Mouse (Mus musculus) embryo, embryonic 10 days (tissue): ENCODE data around the gene Lrp6.

Experiments used
- DNase-seq: peaks from one replicate; pipeline ENCODE4 v3.0.0-alpha.2; 2015; ENCODE audit warnings: low spot score

The Lrp6 gene

DNA sequence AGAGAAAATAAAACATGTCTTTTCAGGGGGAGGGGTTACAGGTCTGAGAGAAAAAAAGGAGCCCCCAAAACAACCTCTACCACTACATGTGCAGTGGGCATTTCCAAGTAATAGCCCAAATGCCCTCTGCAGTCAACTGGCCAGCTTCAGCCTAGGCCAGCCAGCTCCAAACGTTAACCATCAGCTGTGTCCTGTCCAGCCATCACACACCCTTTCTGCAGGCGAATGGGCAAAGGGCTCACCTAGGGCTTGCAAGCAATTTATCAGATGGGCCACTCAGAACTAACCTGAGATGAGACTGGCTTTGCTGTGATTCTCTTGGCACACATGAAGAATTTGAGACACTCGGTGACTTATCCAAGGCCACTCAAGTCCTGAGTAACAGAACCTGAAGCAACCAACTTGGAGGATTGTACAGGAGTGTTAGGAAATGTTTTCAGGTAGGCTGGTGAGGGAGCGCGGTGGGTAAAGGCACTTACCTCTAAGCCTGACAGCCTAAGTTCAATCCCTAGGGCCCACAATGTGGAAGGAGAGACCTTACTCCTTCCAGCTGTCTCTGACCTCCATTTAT, 1.3 kb upstream of the Lrp6 start:
- no peak for DNase-seq

DNA sequence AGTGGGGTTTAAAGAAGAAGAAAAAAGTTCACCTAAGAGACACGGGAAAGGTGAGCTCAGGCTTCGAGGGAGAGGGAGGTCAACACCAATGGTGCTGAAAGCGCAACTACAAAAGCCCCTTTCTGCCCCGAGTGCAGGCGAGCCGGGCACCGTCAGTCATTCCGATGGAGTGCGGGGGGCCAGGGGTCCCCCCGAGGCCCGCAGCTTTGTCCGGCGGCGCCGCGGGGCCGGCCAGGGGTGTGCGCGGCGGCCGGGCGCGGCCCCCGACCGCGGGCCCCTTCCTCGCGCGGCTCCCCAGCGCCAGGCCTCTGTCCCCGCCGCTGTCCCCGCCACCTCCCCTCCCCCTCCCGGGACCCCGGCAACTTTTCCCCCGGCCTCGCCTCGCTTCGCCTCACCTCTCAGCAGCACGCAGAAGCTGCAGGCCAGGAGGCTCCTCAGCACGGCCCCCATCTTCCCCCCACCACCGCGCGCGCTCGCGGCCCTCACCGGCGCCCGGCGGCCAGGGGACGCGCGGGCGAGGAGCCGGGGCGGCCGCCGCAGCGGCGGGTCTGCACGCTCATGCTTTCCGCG, 432 bp downstream of the Lrp6 start:
- DNase-seq = peak; percentile 41

- peak; percentile 31 for DNase-seq
Measured at GRCm38 (mm10) chr6:134565606-134566247, 1.0 kb downstream of the Lrp6 start.

DNA sequence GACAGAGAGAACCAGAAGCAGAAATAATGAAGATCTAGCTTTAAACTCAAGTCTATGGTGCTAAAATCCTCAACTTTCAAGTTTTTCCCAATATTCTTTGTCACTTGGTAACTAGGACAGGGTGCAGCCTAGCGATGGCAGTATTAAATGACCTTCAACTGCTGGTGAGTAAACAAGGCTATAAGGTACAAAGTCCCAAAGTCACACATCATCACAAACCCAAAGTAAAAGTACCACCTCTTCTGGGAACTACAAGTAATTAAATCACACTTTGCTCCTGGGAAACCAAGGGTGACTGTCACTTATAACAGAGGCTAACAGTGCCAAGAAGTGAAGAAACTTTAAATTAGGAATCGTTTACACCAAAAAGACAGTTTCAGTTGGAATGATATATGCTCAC, 2.2 kb downstream of the Lrp6 start:
- no peak for DNase-seq

GRCm38 (mm10) chr6:134559635-134560034, 7.1 kb downstream of the Lrp6 start:
- no peak for DNase-seq

- no peak for DNase-seq
Measured at GRCm38 (mm10) chr6:134558546-134559129, 8.1 kb downstream of the Lrp6 start.

GRCm38 (mm10) chr6:134557043-134557442, 9.7 kb downstream of the Lrp6 start:
- DNase-seq = no peak

DNA sequence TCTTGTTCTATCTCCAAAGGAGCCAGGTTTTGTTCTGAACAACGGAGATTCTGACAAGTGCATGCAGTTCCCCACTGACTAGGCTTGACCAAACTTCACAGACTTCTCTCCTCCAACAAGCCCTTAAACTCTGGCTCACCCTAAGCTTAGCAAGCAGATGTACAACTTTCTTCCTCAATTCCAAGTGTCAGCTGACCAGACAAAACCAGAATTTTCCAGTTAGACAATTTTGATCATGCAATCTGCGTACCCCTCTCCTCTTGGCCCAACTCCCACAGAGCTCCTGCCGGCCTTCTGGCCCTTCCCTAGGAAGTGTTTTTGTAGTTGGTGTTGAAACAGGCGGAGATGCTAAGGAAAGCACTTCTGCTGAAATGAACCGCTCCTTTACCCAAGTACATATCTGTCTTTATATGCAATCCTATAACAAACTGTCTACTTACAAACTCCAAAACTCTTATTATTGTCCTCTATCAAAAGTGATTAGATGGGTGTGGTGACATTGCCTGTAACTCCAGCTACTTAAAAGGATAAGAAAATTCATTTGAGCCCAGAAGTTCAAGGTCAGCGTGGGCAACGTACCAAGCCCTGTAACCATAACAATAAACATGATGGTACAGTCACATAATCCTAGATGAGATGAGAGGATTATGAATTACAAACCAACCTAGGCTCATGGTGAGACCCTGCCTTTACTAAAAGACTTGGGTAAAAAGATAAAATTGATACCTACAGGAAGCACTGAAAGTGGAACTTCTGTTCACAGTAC, 10.4 kb downstream of the Lrp6 start:
- DNase-seq = no peak

GRCm38 (mm10) chr6:134555178-134555577, 11.6 kb downstream of the Lrp6 start:
- DNase-seq = no peak

- no peak for DNase-seq
Measured at GRCm38 (mm10) chr6:134554230-134554629, 12.5 kb downstream of the Lrp6 start.

GRCm38 (mm10) chr6:134551007-134551406, 15.8 kb downstream of the Lrp6 start:
- no peak for DNase-seq

DNA sequence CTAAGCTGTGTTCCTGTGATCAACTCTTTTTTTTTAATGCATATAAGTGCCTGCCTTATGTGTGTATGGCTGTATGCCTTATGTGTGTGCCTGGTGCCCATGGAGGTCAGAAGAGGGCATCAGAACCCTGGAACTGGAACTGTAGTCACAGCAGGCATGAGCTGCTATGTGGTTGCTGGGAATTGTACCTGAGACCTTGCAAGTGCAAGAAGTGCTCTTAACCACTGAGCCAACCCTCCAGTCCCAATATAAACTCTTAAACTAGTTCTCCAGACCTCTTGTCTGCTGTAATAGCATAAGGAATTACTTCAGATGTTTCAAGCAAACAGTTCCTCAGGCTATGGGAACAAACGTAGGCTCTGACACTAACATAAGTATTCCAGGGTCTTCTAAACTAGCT, 16.4 kb downstream of the Lrp6 start:
- no peak for DNase-seq

GRCm38 (mm10) chr6:134544843-134545242, 21.9 kb downstream of the Lrp6 start:
- no peak for DNase-seq

DNA sequence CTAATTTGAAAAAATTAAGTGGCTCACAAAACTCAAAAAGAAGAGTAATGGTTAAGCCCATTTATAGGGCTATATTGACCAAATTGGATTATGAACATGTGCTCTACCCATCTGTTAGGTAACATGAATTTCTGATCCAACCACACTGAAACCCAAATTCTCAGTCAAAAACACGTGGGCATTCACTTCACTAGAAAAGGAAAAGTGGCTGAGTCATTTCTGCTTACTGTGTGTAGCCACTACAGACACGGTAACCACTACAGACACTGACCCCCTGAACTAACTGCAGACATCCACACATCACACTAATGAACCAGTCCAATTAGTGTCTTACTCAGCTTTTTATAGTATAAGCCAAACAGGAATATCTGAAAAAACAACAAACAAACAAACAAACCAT, 22.7 kb downstream of the Lrp6 start:
- no peak for DNase-seq

DNA sequence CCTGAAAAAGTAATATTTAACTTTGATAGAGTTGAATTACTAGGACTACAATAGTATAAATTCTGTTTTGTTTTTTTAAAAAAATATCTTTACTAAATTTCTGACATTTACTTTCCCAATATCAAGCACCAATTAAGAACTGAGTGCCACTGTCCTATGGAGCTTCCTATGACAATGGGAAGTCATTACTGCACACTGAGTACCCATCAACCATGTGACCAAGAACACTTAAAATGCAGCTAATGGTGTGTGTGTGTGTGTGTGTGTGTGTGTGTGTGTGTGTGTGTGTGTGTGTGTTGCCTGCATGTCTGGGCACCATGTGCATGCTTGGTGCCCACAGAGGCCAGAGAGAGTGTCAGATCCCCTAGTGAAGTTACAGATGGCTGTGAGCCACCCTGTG, 23.2 kb downstream of the Lrp6 start:
- DNase-seq = no peak

DNA sequence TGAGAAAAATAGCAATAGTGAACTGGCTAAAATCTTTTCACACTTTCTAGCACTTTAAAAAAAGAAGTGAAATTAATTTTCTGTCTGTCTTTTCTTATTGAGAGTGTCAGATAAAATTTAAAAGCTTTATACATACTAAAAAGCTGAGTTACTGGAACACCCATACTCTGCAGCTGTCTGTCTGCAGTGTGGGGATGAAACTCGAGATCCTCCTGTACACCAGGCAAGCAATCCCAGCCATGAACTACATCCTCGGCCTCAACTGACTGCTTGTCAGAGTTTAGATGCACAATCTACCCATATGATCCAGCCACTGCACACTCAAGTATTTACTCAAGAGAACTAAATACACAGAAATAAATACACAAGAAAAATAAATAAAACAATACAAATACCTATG, 24.4 kb downstream of the Lrp6 start:
- DNase-seq = no peak

- no peak for DNase-seq
Measured at GRCm38 (mm10) chr6:134540161-134540560, 26.6 kb downstream of the Lrp6 start.

- no peak for DNase-seq
Measured at GRCm38 (mm10) chr6:134539459-134539858, 27.3 kb downstream of the Lrp6 start.

- DNase-seq = no peak
Measured at GRCm38 (mm10) chr6:134538805-134539204, 28.0 kb downstream of the Lrp6 start.

GRCm38 (mm10) chr6:134537461-134538117, 29.2 kb downstream of the Lrp6 start:
- no peak for DNase-seq

DNA sequence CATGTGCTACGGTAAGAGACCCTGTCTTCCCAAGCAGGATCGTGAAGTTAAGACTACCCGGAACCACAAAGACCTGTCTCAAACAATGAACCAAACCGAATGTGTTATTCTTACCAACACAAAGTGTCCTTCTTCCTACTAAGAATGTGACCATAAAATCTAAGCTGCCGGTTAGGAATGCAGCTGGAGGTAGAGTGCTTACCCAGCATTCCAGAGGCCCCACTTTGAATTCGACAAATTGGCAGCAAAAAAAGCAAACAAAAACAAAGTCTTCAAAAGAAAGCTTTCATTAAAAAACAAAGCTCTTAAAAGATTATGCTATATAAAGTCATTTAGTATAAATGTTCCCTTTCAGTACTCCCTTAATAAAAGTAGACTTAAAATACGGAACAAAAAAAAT, 31.6 kb downstream of the Lrp6 start:
- no peak for DNase-seq

DNA sequence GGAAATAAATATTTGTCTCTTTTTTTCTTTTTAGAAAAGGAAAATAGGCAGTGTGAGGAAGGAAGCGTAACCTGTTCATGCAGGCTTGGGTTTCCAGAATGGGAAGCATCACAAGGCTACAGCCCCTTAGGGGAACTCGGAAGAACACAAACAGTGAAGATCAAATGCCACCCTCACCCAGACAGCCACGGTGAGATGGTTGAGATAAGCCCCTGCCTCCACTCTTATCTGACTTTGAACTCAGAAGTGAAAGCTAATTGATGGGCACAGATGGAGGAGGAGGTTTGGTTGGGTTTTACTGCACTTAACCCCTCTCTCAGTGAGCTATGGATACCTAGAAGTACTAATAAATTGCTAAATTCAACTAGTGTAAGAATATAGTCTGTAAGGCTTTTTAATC, 33.7 kb downstream of the Lrp6 start:
- DNase-seq = no peak
